Mouse (Mus musculus) splenic B cell, adult 2 months (primary cell): ENCODE data around the gene Fam193a.

Experiments used
- DNase-seq: peaks from one replicate; pipeline ENCODE4 v3.0.0-alpha.2; 2011; ENCODE audit warnings: low read depth, low spot score
- H3K27me3 ChIP-seq: 2 replicates; pipeline ENCODE4 v1.6.1; 2012; ENCODE audit warnings: mild to moderate bottlenecking, low read length, moderate library complexity, mixed read lengths; ENCODE audit not compliant: control insufficient read depth, poor library complexity, insufficient read depth, severe bottlenecking
- H3K36me3 ChIP-seq: 2 replicates; pipeline ENCODE4 v1.6.1; 2012; ENCODE audit warnings: mild to moderate bottlenecking, low read length, moderate library complexity, mixed read lengths; ENCODE audit not compliant: control insufficient read depth, poor library complexity, insufficient read depth, severe bottlenecking

Gene Fam193a

GRCm38 (mm10) chr5:34513466-34514217 is 143.9 kb downstream of the Fam193a start, which contains the start of gene Tnip2:
Tnip2 (minus strand) TSS chr5:34513991.
- H3K27me3 ChIP-seq: no peaks in the 10 kb centered on the region
- DNase-seq: peak; percentile 95
- no peaks in the 10 kb centered on the region for H3K36me3 ChIP-seq

DNA sequence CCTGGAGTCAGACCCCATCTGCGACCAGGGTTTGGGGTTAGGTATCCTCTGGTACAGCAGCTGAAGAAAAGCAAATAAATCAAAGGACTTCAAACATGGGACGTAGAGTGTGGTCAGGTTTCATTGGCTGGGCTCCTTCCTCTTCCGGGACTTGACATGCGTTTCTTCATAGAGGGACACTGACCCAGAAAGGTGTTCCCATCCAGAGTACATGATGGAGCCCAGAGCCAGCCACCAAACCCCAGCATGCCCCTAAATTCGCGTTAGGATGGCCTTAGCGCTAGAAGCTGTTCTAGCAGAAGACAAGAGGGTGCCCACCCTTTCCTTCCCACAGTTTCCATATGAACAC is 144.5 kb downstream of the Fam193a start:
- no peak for DNase-seq
- Histone ChIP-seq H3K36me3 (no peaks in the 10 kb centered on the region), H3K27me3 (no peaks in the 10 kb centered on the region)

GRCm38 (mm10) chr5:34515096-34515495 is 145.4 kb downstream of the Fam193a start:
- no peak for DNase-seq
- H3K27me3 ChIP-seq: no peaks in the 10 kb centered on the region
- no peaks in the 10 kb centered on the region for H3K36me3 ChIP-seq

- no peaks in the 10 kb centered on the region for H3K27me3 ChIP-seq
- no peaks in the 10 kb centered on the region for H3K36me3 ChIP-seq
- peak; percentile 92 for DNase-seq
These were observed 148.2 kb downstream of the Fam193a start for GRCm38 (mm10) chr5:34517913-34518312.

GRCm38 (mm10) chr5:34519389-34519910 is 149.7 kb downstream of the Fam193a start:
- peak; percentile 71 for DNase-seq
- no peaks in the 10 kb centered on the region for H3K36me3 ChIP-seq
- no peaks in the 10 kb centered on the region for H3K27me3 ChIP-seq

DNA sequence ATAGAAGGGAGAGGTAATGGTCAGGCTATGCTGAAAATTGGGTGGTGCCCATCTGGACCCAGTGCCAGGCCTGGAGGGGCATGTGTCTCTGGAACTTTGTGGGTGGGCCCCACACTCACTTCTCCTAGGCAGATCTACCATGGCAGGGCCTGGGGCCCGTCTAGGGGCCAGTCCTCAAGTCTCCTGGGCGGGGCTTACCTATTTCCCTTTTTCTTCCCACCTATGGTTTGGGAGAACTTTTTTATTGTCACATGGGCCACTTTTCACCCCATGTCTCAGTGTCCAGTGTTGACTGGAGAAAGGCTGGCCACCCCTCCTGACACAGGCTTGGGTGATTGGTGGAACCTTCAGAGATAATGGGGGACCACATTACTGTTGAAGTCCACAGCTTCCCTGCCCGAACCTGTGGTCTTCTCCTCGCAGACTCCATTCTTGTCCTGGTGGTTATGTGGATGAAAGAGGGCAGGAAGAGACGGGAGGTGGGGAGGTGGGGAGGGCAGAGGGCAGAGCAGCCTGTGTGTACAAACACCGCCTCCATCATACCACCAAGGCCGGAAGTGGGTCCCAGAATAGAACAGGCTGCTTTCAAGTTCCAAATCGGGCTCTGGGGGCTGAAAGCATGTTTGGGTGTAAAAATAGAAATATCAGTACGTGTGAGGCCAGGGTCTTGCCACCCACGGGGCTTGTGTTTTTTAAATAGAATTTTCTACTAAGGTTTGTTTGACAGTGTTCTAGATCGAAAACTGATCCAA is 150.9 kb downstream of the Fam193a start:
- DNase-seq: peak; percentile 56
- Histone ChIP-seq H3K36me3 (no peaks in the 10 kb centered on the region), H3K27me3 (no peaks in the 10 kb centered on the region)

GRCm38 (mm10) chr5:34521337-34521736 is 151.6 kb downstream of the Fam193a start:
- no peaks in the 10 kb centered on the region for H3K36me3 ChIP-seq
- DNase-seq: no peak
- H3K27me3 ChIP-seq: no peaks in the 10 kb centered on the region

DNA sequence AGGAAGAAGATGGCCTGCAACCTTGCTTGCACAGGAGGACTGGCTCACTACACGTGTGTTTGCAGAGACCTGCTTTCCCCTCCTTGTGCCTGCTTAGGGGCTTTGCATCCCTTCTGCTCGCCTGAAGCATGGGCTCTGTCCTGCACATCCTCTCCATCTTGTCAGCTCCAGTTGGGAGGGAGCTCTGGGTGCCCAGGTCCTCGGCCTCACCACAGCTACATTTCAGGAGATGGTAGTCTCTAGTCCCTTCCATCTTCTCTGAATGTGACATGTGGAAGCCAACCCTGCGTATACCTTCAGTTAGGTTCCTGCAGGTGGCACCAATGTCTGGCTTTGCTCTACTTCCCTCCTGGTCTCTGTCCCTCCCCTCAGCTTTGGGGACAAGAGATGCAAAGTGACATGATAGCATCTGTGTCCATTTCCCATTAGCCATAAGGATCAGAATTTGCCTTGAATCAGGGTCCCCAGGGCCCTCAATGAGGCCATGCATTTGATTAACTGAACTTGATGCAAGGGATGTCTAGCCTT is 154.3 kb downstream of the Fam193a start:
- Histone ChIP-seq H3K27me3 (no peaks in the 10 kb centered on the region), H3K36me3 (no peaks in the 10 kb centered on the region)
- peak; percentile 78 for DNase-seq

DNA sequence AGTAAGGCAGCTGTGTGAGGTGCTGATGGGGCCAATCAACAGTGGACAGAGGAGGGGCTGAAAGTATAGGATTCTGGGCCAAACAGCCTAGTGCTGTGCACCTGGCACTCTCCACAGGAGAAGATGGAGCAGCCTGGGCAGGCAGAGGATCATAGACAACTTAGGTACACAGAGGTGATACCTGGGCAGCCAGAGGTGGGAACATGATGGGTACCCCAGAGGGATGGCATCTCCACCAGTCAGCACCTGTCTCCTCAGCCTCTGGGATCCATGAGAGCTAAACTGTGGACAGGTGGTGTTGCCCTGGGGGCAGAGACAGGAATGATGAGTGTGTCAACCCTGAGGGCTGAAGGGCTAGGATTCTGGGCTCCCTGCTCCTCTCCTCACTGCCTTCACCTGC is 154.8 kb downstream of the Fam193a start:
- no peaks in the 10 kb centered on the region for H3K27me3 ChIP-seq
- no peak for DNase-seq
- H3K36me3 ChIP-seq: no peaks in the 10 kb centered on the region

- H3K36me3 ChIP-seq: no peaks in the 10 kb centered on the region
- peak; percentile 94 for DNase-seq
- no peaks in the 10 kb centered on the region for H3K27me3 ChIP-seq
These were observed 156.1 kb downstream of the Fam193a start, which contains the start of gene Sh3bp2 for GRCm38 (mm10) chr5:34525663-34526476. Sh3bp2 (plus strand) TSS chr5:34525838.

GRCm38 (mm10) chr5:34526477-34526775 is 156.7 kb downstream of the Fam193a start:
- DNase-seq: no peak
- Histone ChIP-seq H3K36me3 (no peaks in the 10 kb centered on the region; the same call in 1 of the 2 replicates), H3K27me3 (no peaks in the 10 kb centered on the region)

- Histone ChIP-seq H3K36me3 (no peaks in the 10 kb centered on the region; the same call in 1 of the 2 replicates), H3K27me3 (no peaks in the 10 kb centered on the region)
- no peak for DNase-seq
These were observed 157.6 kb downstream of the Fam193a start for GRCm38 (mm10) chr5:34527352-34527751.

- H3K27me3 ChIP-seq: no peaks in the 10 kb centered on the region
- DNase-seq: no peak
- H3K36me3 ChIP-seq: peaks cover 2% of the 10 kb centered on the region
These were observed 159.0 kb downstream of the Fam193a start for GRCm38 (mm10) chr5:34528724-34529123.

DNA sequence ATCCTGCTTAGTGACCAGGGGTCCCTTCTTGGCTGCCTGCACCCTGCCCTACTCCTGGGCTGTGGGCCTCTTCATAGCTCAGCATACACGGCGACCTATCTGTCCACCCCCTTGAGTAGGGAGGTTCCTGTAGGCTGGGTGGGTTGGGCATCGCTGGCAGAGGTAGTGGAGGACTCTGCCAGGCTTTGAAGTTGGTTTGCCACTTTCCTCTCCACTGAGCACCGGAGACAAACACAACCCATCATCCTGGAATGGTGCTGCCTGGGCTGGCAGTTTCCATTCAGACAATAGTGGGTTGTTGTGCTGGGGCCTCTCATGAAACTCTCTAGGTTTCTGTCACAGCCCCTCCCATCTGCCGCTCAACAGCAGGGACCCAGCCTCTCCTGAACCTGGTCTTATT is 160.4 kb downstream of the Fam193a start:
- H3K36me3 ChIP-seq: peaks cover 4% of the 10 kb centered on the region
- no peaks in the 10 kb centered on the region for H3K27me3 ChIP-seq
- no peak for DNase-seq
